Mouse (Mus musculus) spleen, adult 2 months (tissue): ENCODE results near the gene Pde6h.

Experiments
- CTCF ChIP-seq: fragments of 200-500 bp; IDR thresholded peaks from 2 replicates; pipeline ENCODE4 v1.5.1; 2011; ENCODE audit warnings: mild to moderate bottlenecking, inconsistent platforms; ENCODE audit not compliant: insufficient read depth, insufficient read length, insufficient replicate concordance; ENCODE audit errors: extremely low read depth
- POLR2A ChIP-seq: fragments of 200-500 bp; IDR thresholded peaks from 2 replicates; pipeline ENCODE4 v1.6.1; 2011; ENCODE audit warnings: low read depth, low read length, inconsistent platforms

DNA sequence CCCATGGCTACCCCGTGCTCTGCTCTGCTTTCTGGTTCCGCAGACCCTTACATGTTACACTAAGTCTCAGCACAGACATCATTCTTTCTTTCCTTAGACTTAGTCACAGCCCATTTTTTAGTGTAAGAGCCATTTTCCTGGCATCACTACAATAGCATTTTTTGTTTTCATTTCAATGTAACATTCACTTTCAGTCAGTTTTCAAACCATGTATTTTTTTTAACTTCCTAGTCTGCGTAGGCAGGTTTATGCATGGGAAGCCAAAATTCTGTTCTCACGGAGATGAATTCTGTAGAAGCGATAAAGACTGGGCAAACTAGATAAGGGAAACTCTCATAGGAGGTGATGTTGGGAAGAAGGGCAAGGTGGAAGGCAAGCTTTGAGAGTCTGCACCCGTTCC is 34.1 kb upstream of the Pde6h start:
- TF ChIP-seq CTCF = no peak
- no peak for TF ChIP-seq POLR2A
